Mouse (Mus musculus) heart, adult 2 months (tissue): Measurements from ENCODE around the gene Pknox2. TPM values are rescaled to one million over a fixed set of nuclear protein-coding genes. Genes with fewer than 3 reads are reported as not detected.
A peak's percentile ranks its signal among the peaks of the same experiment; 100 is the strongest.

Experiments used
- DNase-seq, 2 experiments: peaks; one replicate each; pipeline ENCODE4 v3.0.0; 2021
- H3K27ac ChIP-seq: fragments of 200-600 bp; 2 replicates; pipeline ENCODE4 v1.8.1; 2022
- H3K27me3 ChIP-seq: fragments of 200-500 bp; 2 replicates; pipeline ENCODE4 v1.6.1; 2012; ENCODE audit warnings: mild to moderate bottlenecking, low read length, inconsistent platforms, mixed read lengths; ENCODE audit not compliant: control insufficient read depth, insufficient read depth
- H3K36me3 ChIP-seq: fragments of 200-500 bp; 2 replicates; pipeline ENCODE4 v1.6.1; 2012; ENCODE audit warnings: low read length, inconsistent platforms; ENCODE audit not compliant: control insufficient read depth, insufficient read depth
- H3K4me1 ChIP-seq: fragments of 200-500 bp; 2 replicates; pipeline ENCODE4 v1.6.1; 2011; ENCODE audit warnings: low read length; ENCODE audit not compliant: control insufficient read depth, insufficient read depth
- H3K4me3 ChIP-seq: fragments of 200-600 bp; 2 replicates; pipeline ENCODE4 v1.8.1; 2022
- H3K79me2 ChIP-seq: fragments of 200-500 bp; replicated peaks from 2 replicates; pipeline ENCODE4 v1.6.1; 2012; ENCODE audit warnings: mild to moderate bottlenecking, inconsistent platforms, low read length, moderate library complexity, mixed read lengths; ENCODE audit not compliant: control insufficient read depth, insufficient read depth
- H3K9ac ChIP-seq: fragments of 200-500 bp; 2 replicates; pipeline ENCODE4 v1.6.1; 2012; ENCODE audit warnings: low read depth, mild to moderate bottlenecking, control low read depth, inconsistent platforms, low read length, mixed read lengths
- CTCF ChIP-seq: fragments of 200-600 bp; IDR thresholded peaks from 2 replicates; pipeline ENCODE4 v1.8.1; 2022; ENCODE audit warnings: antibody characterized with exemption, mild to moderate bottlenecking, moderate library complexity
- EP300 ChIP-seq: fragments of 200-500 bp; IDR thresholded peaks from 2 replicates; pipeline ENCODE4 v1.6.1; 2011; ENCODE audit warnings: low read depth, low read length, control low read depth; ENCODE audit not compliant: insufficient read depth
- POLR2A ChIP-seq: fragments of 200-500 bp; IDR thresholded peaks from 2 replicates; pipeline ENCODE4 v1.6.1; 2011; ENCODE audit warnings: mild to moderate bottlenecking, low read depth, low read length, control low read depth; ENCODE audit not compliant: insufficient read depth
- whole genome bisulfite sequencing: fragments of 180-500 bp; shearing (Covaris S2); methylation state at CpG from one replicate; pipeline ENCODE4 v1.1.7; 2018; 5-methylcytosine and 5-hydroxymethylcytosine counted together
- intact Hi-C: fragments of 180-260 bp; cut with DNase I; formaldehyde crosslinking; loops from one replicate; pipeline ENCODE4 v1.15.1; 2025
- polyA plus RNA-seq: library from polyadenylated mRNA; depleted of rRNA; stranded (reverse); fragments of >200 nt; gene quantifications from 2 replicates; pipeline ENCODE4 v1.2.3, GENCODE M21; 2012
- total RNA-seq, 2 experiments: library from RNA; stranded (reverse); gene quantifications; 2 replicates each; pipeline ENCODE4 v1.2.3; 2021

Gene Pknox2
- total and polyA plus RNA-seq, 3 experiments: 7.8 to 9.9 (median 9.0) TPM

DNA sequence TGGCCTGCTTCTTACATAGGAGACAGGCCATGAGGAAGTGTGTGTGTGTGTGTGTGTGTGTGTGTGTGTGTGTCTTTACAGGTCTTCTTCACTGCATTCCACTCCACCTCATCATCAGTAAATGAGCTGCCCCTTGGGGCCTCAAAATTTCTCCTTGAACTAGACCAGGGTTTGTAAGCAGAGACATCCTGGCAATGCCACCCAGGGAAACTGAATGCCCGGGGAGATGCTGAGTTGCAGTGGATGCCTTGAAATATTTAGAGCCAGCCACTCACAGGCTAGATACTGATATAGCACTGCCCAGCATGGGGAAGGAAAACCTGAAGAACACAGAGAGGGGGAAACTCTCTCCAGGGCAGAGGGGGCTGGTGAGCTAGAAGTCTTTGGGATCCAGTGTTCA, 178.1 kb downstream of the Pknox2 start:
- Histone ChIP-seq H3K36me3 (no peaks in the 10 kb centered on the region), H3K27ac (no peak overlapping the region), H3K4me3 (no peak overlapping the region), H3K9ac (no peak overlapping the region), H3K79me2 (no peaks in the 10 kb centered on the region), H3K4me1 (no peaks in the 10 kb centered on the region; the same call in 1 of the 2 replicates), H3K27me3 (no peaks in the 10 kb centered on the region)
- WGBS: 94% methylated on average over 1 of the region's 1 CpGs
- DNase-seq: no peak
- TF ChIP-seq POLR2A (no peak), CTCF (no peak)
- intact Hi-C loops: loop anchor here (2.0 to 10.0 kb wide), 2 partner anchors 74 to 356 kb away; no protein-coding TSS in a partner anchor

DNA sequence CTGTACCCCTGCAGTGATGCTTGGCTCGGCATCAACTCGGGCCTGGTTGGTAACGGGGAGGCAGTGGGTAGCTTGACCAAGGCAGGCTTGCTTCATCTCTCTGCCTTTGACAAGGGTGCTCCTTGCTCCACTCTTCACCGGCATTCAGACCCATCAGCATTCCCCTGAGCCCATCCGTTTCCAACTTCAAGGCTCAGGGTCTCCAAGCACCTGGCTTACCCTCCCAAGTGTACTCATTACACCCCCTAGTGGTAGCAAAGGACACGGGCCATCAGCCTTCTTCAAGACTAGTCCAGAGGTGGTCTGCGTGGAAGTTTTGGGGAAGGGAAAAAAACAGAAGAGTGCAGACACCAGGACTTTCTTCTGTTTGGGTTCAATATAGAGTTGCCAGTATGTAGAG, 178.5 kb downstream of the Pknox2 start:
- peak; percentile 26 to 39 for DNase-seq

GRCm38 (mm10) chr9:36968236-36968635, 179.0 kb downstream of the Pknox2 start:
- no peak for DNase-seq
- WGBS: 82% methylated on average over 7 of the region's 7 CpGs
- intact Hi-C loops: loop anchor here (1.0 to 10.0 kb wide), 3 partner anchors 52 to 357 kb away; no protein-coding TSS in a partner anchor
- no peak overlapping the region for H3K4me3 ChIP-seq
- H3K79me2 ChIP-seq: no peaks in the 10 kb centered on the region
- H3K27ac ChIP-seq: no peak overlapping the region
- no peak overlapping the region for H3K9ac ChIP-seq
- TF ChIP-seq CTCF (no peak), POLR2A (no peak), EP300 (no peak)
- H3K4me1 ChIP-seq: no peaks in the 10 kb centered on the region; the same call in 1 of the 2 replicates
- H3K36me3 ChIP-seq: no peaks in the 10 kb centered on the region
- no peaks in the 10 kb centered on the region for H3K27me3 ChIP-seq

More for the DNA sequence above, 178.5 kb downstream of the Pknox2 start:
- H3K36me3 ChIP-seq: no peaks in the 10 kb centered on the region
- no peak overlapping the region for H3K9ac ChIP-seq
- TF ChIP-seq CTCF: peak; percentile 86
- no peak for TF ChIP-seq POLR2A
- no peak for TF ChIP-seq EP300
- no peaks in the 10 kb centered on the region; the same call in 1 of the 2 replicates for H3K4me1 ChIP-seq
- no peaks in the 10 kb centered on the region for H3K79me2 ChIP-seq
- intact Hi-C loops: loop anchor here (1.0 to 10.0 kb wide), 3 partner anchors 52 to 356 kb away; no protein-coding TSS in a partner anchor
- H3K27me3 ChIP-seq: no peaks in the 10 kb centered on the region
- no peak overlapping the region for H3K27ac ChIP-seq
- no peak overlapping the region for H3K4me3 ChIP-seq
- 47% methylated on average over 7 of the region's 7 CpGs for WGBS

GRCm38 (mm10) chr9:36965720-36966119, 181.5 kb downstream of the Pknox2 start:
- TF ChIP-seq EP300 (no peak), POLR2A (no peak), CTCF (peak; percentile 62)

GRCm38 (mm10) chr9:36964230-36964629, 183.0 kb downstream of the Pknox2 start:
- H3K27ac ChIP-seq: peak overlapping the region; percentile 70
- no peaks in the 10 kb centered on the region for H3K79me2 ChIP-seq
- no peak overlapping the region for H3K9ac ChIP-seq
- no peak overlapping the region for H3K4me3 ChIP-seq
- no peaks in the 10 kb centered on the region for H3K27me3 ChIP-seq
- no peaks in the 10 kb centered on the region; the same call in 1 of the 2 replicates for H3K4me1 ChIP-seq
- H3K36me3 ChIP-seq: no peaks in the 10 kb centered on the region; the same call in 1 of the 2 replicates
- WGBS: 58% methylated on average over 5 of the region's 5 CpGs
- TF ChIP-seq POLR2A (no peak), CTCF (no peak), EP300 (no peak)
- intact Hi-C loops: loop anchor here (10.0 kb wide), 1 partner anchor 361 kb away; no protein-coding TSS in a partner anchor
- no peak for DNase-seq

More at GRCm38 (mm10) chr9:36965720-36966119, 181.5 kb downstream of the Pknox2 start:
- Histone ChIP-seq H3K4me1 (no peaks in the 10 kb centered on the region; the same call in 1 of the 2 replicates), H3K9ac (no peak overlapping the region), H3K36me3 (no peaks in the 10 kb centered on the region; the same call in 1 of the 2 replicates), H3K27me3 (no peaks in the 10 kb centered on the region), H3K79me2 (no peaks in the 10 kb centered on the region), H3K27ac (no peak overlapping the region), H3K4me3 (no peak overlapping the region)
- WGBS: 72% methylated on average over 5 of the region's 5 CpGs
- DNase-seq: no peak
- intact Hi-C loops: loop anchor here (10.0 kb wide), 1 partner anchor 359 kb away; no protein-coding TSS in a partner anchor

DNA sequence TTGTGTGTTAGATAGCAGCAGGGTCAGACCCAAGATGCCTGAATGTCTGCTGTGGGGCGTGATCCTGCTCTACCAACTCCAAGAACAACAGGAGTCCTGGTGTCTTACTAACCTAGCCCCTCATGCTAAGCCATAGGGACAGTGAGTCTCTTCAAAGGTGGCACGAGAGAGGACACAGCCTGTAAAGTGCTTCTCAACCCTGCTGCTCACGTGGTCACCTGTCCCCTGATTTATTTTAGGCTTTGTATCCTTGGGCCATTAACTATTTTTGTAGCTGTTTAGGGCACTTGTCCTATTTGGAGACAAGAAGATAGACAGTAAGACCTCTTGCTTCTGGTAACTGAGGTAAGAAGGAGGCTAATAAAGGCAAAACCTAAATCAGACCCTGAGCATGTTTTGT, 183.7 kb downstream of the Pknox2 start:
- H3K4me3 ChIP-seq: no peak overlapping the region; the same call in 1 of the 2 replicates
- DNase-seq: peak in 1 of 2 experiments; percentile 49
- H3K27ac ChIP-seq: peak overlapping the region; percentile 70

More for the DNA sequence above, 183.7 kb downstream of the Pknox2 start:
- Histone ChIP-seq H3K9ac (no peak overlapping the region), H3K27me3 (no peaks in the 10 kb centered on the region), H3K79me2 (no peaks in the 10 kb centered on the region), H3K4me1 (no peaks in the 10 kb centered on the region; the same call in 1 of the 2 replicates), H3K36me3 (no peaks in the 10 kb centered on the region; the same call in 1 of the 2 replicates)
- intact Hi-C loops: loop anchor here (10.0 kb wide), 1 partner anchor 361 kb away; no protein-coding TSS in a partner anchor
- 0 out of 2 replicates have a peak, but pooled peaks have one; percentile 19 for TF ChIP-seq EP300
- peak; percentile 37; the same call in 1 of the 2 replicates for TF ChIP-seq POLR2A
- TF ChIP-seq CTCF: no peak
- 54% methylated on average over 3 of the region's 3 CpGs for WGBS
